Mouse (Mus musculus) intestine, postnatal 0 days (tissue): ENCODE measurements around the gene Utp6. TPM values are rescaled to one million over a fixed set of nuclear protein-coding genes. Genes with fewer than 3 reads are reported as not detected.
"Not testable (repeated sequence)": the region's sequence is repeated elsewhere in the genome, so short reads cannot be mapped to it uniquely, and the experiment has no call there.

Experiments
- ATAC-seq: fragments of 200-750 bp; cut with Nextera tagmentation; 2 replicates; pipeline ENCODE4 v1.8.0; 2017; ENCODE audit warnings: mild to moderate bottlenecking, moderate TSS enrichment, moderate library complexity
- H3K27ac ChIP-seq: fragments of 300-500 bp; sonication (generic); 2 replicates; pipeline ENCODE4 v1.5.1; 2014; ENCODE audit warnings: mild to moderate bottlenecking, low read depth, low read length, moderate library complexity
- H3K27me3 ChIP-seq: fragments of 300-500 bp; sonication (generic); replicated peaks from 2 replicates; pipeline ENCODE4 v1.6.1; 2014; ENCODE audit warnings: low read length, mixed read lengths; ENCODE audit not compliant: control insufficient read depth, insufficient read depth
- H3K36me3 ChIP-seq: fragments of 300-500 bp; sonication (generic); 2 replicates; pipeline ENCODE4 v1.6.1; 2014; ENCODE audit warnings: mild to moderate bottlenecking, moderate library complexity; ENCODE audit not compliant: control insufficient read depth, insufficient read depth
- H3K4me1 ChIP-seq: fragments of 300-500 bp; sonication (generic); replicated peaks from 2 replicates; pipeline ENCODE4 v1.6.1; 2014; ENCODE audit warnings: antibody characterized with exemption, low read length, mixed read lengths; ENCODE audit not compliant: control insufficient read depth, insufficient read depth
- H3K4me2 ChIP-seq: fragments of 300-500 bp; sonication (generic); replicated peaks from 2 replicates; pipeline ENCODE4 v1.6.1; 2014; ENCODE audit warnings: low read depth, mild to moderate bottlenecking, moderate library complexity
- H3K4me3 ChIP-seq: fragments of 300-500 bp; sonication (generic); 2 replicates; pipeline ENCODE4 v1.5.1; 2014; ENCODE audit warnings: low read depth, low read length
- H3K9ac ChIP-seq: fragments of 300-500 bp; sonication (generic); 2 replicates; pipeline ENCODE4 v1.6.1; 2014; ENCODE audit warnings: mild to moderate bottlenecking, low read depth, low read length
- H3K9me3 ChIP-seq: fragments of 300-500 bp; sonication (generic); 2 replicates; pipeline ENCODE4 v1.6.1; 2016; ENCODE audit warnings: mixed run types; ENCODE audit not compliant: control insufficient read depth
- CTCF ChIP-seq: sonication (generic); IDR thresholded peaks from 2 replicates; pipeline ENCODE4 v1.5.1; 2016; ENCODE audit warnings: low read depth, mild to moderate bottlenecking, control low read depth, antibody characterized with exemption, moderate library complexity
- WGBS: fragments of 180-500 bp; shearing (Covaris S2); extraction: QIAGEN DNeasy Blood & Tissue Kit; methylation state at CpG from one replicate; pipeline ENCODE4 v1.1.7; 2014; 5-methylcytosine and 5-hydroxymethylcytosine counted together
- polyA plus RNA-seq: library from polyadenylated mRNA; unstranded; fragments of >200 nt; fragmentation: Nextera tagmentation; extraction: Ambion mirVana; gene quantifications from 2 replicates; pipeline ENCODE4 v1.2.1, GENCODE M21; 2015

The Utp6 gene
- polyA plus RNA-seq, 1 experiment from 2014 or later: 24.5 TPM

DNA sequence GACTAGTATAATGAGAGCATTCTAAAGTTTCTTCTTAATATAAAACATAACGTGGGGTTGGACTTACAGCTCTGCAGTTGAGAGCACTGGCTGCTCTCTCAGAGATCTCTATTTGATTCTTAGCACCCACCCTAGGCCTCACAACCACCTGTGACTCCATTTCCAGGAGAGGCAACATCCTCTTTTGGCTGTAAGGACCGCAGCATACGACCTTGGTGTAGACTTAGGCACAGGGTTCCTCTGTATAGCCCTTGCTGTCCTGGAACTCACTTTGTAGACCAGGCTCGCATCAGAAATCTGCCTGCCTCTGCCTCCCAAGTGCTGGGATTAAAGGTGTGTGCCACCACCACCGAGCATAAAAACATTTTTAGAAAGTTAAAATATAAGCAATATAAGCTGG is 29.4 kb upstream of the Utp6 start:
- H3K9me3 ChIP-seq: no peaks in the 10 kb centered on the region
- WGBS: 94% methylated on average over 5 of the region's 5 CpGs

DNA sequence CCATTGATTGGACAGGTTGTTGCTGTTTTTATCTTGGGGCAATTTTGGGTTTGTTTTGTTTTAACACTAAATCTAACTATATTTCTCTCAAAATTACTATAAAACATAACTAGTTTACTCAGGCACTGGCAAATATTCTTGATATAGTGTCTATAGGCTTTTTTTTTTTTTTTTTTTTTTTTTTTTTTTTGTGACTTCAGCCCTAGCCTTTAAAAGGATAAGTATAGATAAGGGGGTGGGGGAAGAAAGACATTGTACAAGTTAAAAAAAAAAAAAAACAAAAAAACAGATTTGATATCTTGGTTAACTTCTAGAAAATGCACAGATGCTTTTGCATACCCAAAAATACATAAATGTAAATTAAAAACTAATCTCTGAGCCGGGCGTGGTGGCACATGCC is 27.9 kb upstream of the Utp6 start:
- H3K36me3 ChIP-seq: no peaks in the 10 kb centered on the region
- H3K9ac ChIP-seq: no peak overlapping the region
- no peaks in the 10 kb centered on the region for H3K9me3 ChIP-seq
- WGBS: 89% methylated on average over 2 of the region's 2 CpGs
- H3K27me3 ChIP-seq: no peaks in the 10 kb centered on the region
- H3K4me2 ChIP-seq: no peak overlapping the region
- no peak overlapping the region for H3K4me3 ChIP-seq
- H3K4me1 ChIP-seq: no peaks in the 10 kb centered on the region
- ATAC-seq: no peak
- H3K27ac ChIP-seq: no peak overlapping the region
- no peak for TF ChIP-seq CTCF

More for the DNA sequence above, 29.4 kb upstream of the Utp6 start:
- H3K27me3 ChIP-seq: no peaks in the 10 kb centered on the region
- ATAC-seq: no peak
- H3K4me1 ChIP-seq: no peaks in the 10 kb centered on the region
- no peak for TF ChIP-seq CTCF
- H3K4me3 ChIP-seq: no peak overlapping the region
- H3K36me3 ChIP-seq: no peaks in the 10 kb centered on the region; the same call in 1 of the 2 replicates
- H3K9ac ChIP-seq: no peak overlapping the region
- H3K27ac ChIP-seq: no peak overlapping the region
- no peak overlapping the region for H3K4me2 ChIP-seq

DNA sequence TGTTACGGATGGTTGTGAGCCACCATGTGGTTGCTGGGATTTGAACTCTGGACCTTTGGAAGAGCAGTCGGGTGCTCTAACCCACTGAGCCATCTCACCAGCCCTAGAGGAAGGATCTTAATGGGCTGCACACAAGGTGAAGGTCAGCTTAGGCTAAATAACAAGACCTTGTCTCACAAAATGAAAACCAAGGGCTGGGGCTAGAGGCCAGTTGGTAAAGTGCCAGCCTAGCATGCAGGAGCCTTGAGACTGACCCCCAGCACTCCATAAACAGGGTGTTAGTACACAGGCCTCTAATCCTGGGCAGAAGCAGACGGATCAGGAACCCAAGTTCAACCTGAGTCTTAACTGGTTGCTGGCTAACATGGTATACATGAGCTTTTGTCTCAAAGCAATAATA is 25.7 kb upstream of the Utp6 start:
- H3K9ac ChIP-seq: no peak overlapping the region
- TF ChIP-seq CTCF: no peak
- WGBS: 96% methylated on average over 3 of the region's 3 CpGs
- no peak overlapping the region for H3K27ac ChIP-seq
- H3K4me2 ChIP-seq: no peak overlapping the region
- no peaks in the 10 kb centered on the region for H3K4me1 ChIP-seq
- no peak overlapping the region for H3K4me3 ChIP-seq
- ATAC-seq: no peak
- H3K36me3 ChIP-seq: no peaks in the 10 kb centered on the region
- H3K27me3 ChIP-seq: no peaks in the 10 kb centered on the region
- no peaks in the 10 kb centered on the region for H3K9me3 ChIP-seq

DNA sequence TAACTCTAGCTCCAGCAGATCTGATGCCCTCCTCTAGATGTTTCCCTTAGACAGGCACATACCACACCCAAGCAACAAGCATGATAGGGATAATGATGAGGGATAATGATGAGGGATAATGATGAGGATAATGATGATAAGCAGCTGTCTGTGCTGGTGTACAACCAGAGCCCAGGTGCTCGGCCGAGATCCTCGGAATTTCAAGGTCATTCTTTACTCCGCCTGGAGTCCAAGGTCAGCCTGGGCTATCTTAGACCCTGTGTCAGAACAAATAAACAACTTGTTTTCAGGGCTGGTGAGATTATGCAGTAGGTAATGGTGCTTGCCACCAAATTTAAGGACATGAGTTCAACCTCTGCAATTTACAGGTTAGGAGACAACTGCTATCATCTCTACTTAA is 24.7 kb upstream of the Utp6 start:
- WGBS: 56% methylated on average over 4 of the region's 4 CpGs
- Histone ChIP-seq H3K4me2 (no peak overlapping the region), H3K9ac (no peak overlapping the region), H3K4me3 (no peak overlapping the region), H3K9me3 (no peaks in the 10 kb centered on the region), H3K27ac (no peak overlapping the region), H3K4me1 (no peaks in the 10 kb centered on the region), H3K27me3 (no peaks in the 10 kb centered on the region), H3K36me3 (no peaks in the 10 kb centered on the region)
- no peak for TF ChIP-seq CTCF
- no peak for ATAC-seq

DNA sequence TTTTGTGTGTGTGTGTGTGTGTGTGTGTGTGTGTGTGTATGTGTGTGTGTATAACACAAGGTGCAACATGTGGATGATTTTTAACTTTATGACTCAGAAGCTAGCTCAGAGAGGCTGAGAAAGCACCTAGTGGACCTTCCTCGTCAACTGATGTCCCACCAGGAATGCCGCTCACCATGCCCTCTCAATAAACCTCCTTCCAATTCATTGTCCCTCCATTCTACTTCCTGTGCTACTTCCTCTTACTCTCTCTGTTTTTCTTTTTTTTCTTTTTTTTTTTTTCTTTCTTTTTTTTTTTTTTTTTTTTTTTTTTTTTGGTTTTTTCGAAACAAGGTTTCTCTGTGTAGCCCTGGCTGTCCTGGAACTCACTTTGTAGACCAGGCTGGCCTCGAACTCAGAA is 15.6 kb upstream of the Utp6 start:
- not testable (repeated sequence) for H3K36me3 ChIP-seq, ATAC-seq, H3K9ac ChIP-seq, H3K9me3 ChIP-seq, H3K4me2 ChIP-seq, H3K4me1 ChIP-seq, H3K27ac ChIP-seq, H3K4me3 ChIP-seq
- peaks cover 16% of the 10 kb centered on the region for H3K27me3 ChIP-seq
- 90% methylated on average over 3 of the region's 4 CpGs for WGBS

DNA sequence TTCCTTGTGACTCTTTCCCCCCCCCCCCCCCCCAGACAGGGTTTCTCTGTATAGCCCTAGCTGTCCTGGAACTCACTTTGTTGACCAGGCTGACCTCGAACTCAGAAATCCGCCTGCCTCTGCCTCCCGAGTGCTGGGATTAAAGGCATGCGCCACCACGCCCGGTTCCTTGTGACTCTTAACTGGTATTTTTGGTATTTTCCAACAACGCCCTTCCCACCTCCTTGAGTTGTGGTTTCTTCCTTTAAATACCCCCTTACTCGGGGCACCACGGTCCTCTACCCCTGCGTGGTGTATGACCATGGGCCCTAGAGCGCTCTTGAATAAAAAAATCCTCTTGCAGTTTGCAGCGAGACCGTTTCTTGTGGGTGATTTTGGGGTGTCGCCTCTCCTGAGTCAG is 14.9 kb upstream of the Utp6 start:
- ATAC-seq: not testable (repeated sequence)

DNA sequence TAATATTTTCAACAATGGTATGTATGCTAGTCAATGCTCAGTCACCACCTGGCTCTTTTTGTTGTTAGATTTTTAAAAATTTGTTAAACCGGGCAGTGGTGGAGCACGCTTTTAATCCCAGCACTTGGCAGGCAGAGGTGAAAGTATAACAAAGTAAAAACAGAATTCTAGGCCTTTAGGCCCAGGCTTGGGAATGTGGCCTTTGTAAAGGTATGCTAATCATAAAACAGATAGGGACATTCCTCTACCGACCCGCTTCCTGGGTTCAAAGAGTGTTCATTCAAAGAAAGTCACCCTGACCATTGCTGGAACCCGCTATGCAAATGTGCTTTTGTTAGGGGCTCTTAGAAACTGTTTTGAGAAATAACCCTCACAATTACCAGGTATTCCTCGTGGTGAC is 14.5 kb upstream of the Utp6 start:
- H3K27me3 ChIP-seq: peaks cover 20% of the 10 kb centered on the region
- H3K9ac ChIP-seq, H3K4me2 ChIP-seq, H3K9me3 ChIP-seq, ATAC-seq, H3K4me3 ChIP-seq, H3K4me1 ChIP-seq, H3K27ac ChIP-seq, H3K36me3 ChIP-seq: not testable (repeated sequence)
- whole genome bisulfite sequencing: 83% methylated on average over 6 of the region's 6 CpGs

More for the DNA sequence above, 14.9 kb upstream of the Utp6 start:
- WGBS: 97% methylated on average over 13 of the region's 14 CpGs
- H3K27ac ChIP-seq, H3K4me3 ChIP-seq, H3K4me1 ChIP-seq, H3K4me2 ChIP-seq, H3K9ac ChIP-seq, H3K9me3 ChIP-seq, H3K36me3 ChIP-seq: not testable (repeated sequence)
- H3K27me3 ChIP-seq: peaks cover 20% of the 10 kb centered on the region
